Mouse (Mus musculus) urinary bladder, postnatal 36 days (tissue): ENCODE results near the gene Wscd2.
A peak's percentile ranks its signal among the peaks of the same experiment; 100 is the strongest.

Experiments used
- DNase-seq, 2 experiments: peaks; one replicate each; pipeline ENCODE4 v3.0.0; 2022; ENCODE audit warnings: low spot score in 2 of 2, mixed read lengths in 1 of 2

The Wscd2 gene

DNA sequence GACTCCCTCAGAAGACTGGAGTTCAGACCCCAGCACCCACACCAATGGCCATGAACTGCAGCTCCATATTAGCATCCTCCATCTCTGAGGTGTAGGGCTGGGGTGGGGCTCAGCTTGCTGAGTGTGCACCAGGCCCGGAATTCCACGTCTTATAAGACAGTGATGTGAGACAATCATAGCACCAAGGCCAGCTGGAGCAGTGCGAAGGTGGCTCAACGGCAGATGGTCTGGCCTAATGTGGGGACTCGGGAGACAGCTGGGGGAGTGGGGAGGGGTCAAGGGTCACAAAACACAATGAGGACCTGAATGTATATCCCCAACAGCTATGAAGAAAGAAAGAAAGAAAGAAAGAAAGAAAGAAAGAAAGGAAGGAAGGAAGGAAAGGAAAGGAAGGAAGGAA, 9.7 kb upstream of the Wscd2 start:
- no peak for DNase-seq

DNA sequence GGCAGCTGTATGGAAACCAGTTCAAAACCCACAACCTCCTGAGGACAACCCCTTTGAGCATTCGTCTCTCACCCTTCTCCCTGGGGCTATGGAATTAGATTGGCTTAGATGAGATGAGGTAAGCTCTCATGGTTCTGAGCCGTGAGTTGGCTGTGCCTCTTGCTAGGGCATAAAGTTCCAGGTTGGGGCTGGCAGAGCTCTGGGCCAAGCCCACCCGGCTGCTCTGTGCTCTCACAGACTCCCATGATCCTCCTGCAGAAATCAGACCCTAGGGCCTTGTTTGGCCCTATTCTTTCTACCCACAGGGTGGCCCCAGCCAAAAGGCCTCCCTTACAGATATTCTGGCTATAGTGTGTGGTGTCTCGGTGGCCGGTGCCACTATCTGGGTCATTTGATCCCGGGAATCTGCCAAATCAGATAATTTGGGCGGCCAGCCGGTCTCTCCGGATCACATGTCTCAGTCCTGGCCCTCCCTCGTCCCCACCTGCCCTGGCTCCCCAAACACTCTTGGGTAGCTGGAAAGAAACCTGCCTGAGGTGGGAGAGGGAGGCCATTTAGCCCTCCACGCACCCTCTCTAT, 4.5 kb upstream of the Wscd2 start:
- DNase-seq = no peak

DNA sequence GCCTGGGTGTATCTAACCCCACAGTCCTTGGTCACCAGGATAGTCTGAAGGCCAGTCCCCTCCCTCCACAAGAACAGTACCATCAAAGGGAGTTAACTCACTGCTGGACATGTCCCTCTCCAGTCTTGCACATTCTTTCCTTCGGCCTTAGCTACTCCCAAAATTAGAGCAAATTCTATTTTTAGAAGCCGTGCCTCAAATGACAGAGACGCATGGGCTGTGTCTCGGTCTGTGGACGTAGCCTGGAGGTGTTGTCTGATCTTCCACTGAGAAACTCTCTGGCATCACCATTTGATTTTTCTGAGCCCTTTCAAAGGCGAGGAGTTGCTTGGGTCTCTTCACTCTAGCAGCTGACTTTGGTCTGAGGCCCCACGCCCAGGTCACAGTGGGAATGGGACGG, 2.3 kb upstream of the Wscd2 start:
- no peak for DNase-seq

DNA sequence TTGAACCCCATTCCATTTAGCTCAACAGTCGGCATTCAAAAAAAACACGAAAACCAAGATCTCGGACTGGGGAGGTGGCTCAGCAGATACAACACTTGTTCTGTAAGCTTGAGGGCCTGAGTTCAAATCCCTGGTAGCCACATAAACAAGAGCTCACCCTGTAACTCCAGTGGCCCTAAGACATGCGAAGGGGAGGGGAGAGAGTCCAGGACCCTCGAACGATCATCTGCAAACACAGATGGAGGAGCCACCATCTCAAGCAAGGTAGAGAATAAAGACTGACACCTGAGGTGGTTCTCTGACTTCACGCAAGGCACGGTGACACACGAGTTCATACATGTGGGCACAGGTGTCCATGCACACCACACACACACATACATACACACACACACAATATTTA, 516 bp upstream of the Wscd2 start:
- DNase-seq = no peak

DNA sequence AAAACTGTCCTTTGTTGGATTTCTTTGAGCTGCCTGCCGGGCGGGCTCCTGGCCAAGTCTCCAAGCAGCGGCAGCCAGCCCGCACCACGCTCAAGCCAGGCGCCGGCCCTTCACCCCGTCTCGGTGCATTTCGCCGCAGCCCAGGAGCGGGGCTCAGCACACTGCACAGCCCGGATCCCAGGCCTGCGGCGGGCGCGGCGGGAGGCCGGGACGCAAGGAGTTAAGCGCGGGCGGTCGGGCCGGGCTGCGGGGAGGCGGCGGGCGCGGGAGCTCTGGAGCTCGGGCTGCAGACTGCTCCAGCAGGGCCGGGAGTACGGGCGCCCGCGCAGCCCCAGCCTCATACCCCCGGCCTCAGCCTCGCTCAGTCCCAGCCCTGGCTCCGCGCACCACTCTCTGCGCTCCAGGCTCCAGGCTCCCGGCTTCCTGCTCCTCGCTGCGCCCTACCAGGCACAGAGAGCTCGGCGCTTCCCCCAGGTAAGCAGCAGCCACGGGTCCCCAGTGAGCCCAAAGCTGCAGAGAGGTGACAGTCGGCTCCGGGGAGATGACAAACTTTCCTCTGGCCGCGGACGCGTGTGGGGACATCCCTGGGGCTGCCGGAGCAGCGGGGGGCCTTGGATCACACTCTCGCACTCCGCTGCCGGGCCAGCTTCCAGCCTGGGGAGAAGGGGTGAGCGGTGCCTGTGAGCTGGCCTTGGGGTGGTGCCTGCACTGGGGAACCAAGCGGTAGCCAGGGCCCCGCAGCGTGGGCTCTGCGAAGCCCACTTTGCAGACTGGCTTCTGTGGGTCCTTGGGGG, 531 bp downstream of the Wscd2 start:
- peak in 1 of 2 experiments; percentile 33 for DNase-seq

DNA sequence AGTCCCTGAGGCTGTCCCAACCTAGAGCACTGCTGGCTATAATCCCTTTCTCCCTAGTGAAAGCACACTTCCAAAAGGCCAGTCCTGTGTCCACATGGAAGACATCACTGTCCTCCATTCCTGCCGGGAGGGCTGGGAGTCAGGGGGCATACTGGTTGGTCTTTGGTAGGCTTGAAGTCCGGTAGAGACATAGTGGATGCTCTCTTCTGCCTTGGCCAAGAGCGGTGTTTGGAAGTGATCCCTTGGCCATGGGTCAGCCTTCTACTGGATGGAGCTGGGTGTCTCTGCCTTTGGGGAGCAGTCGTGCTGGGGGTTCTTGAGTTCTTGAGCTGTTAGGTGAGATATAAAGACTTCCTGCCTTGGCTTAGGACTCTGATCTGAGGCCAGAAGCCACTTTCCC, 1.4 kb downstream of the Wscd2 start:
- DNase-seq = no peak

DNA sequence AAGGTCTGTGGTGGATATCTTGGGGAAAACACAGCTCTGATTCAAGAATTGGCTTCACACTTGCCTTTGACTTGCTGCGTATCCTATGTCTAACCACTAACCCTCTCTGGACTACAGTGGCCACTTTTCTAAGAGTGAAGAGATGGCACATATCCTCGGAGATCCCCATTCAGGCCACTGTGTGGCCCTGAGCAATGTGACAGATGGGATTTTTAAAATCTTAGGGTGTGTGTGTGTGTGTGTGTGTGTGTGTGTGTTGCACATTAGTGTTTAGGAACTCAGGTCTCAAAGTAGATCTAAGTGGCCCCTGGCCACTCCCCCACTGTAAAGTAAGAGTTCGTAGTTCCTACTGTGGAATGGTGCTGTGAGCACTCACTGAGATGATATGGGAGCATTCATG, 1.9 kb downstream of the Wscd2 start:
- no peak for DNase-seq

DNA sequence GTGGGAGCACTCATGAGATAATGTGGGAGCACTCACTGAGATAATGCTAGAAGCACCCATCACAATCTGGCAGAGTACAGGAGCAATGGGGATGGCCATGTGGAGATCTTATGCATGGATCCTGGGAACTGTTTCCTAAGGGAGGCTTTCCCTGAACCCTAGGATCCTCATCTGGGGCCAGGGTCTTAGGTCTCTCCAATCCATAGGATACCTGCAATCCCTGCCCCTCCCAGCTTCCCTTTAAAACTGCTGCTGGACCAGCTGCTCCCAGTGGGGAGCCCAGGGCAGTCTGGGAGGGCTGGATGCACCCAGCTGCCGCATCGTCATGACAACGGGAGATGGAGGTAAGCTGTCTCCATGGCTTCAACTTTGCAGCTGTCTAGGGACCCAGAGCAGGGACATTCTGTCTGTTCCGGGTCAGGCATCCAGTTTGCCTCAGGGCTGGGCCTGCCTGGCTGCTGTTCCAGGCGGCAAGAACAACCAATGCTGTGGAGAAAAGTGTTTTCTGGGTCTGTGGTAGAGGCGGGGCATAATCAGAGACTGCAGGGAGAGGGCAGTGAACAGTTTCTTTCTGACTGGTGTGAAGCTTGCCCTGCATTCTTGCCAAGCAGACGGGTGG, 2.4 kb downstream of the Wscd2 start:
- no peak for DNase-seq

DNA sequence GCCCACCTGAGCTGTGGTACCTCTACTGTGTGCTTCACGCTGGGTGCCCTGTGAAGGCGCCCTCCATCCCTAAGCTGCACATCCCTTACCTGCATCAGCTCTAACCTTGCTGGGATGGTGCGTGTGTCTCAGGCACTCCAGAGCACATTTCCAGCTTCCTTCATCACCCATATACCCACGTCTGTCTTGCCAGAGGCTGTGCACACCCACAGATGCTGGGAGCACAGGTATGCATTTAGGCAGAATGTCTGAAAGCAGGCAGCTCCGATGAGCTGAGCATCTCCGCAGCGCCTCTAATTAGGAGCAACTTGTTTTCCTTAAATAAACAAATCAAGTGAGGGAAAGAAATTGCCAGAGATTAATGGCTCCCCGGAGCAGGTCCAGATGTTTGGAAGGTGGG, 3.9 kb downstream of the Wscd2 start:
- DNase-seq = no peak

DNA sequence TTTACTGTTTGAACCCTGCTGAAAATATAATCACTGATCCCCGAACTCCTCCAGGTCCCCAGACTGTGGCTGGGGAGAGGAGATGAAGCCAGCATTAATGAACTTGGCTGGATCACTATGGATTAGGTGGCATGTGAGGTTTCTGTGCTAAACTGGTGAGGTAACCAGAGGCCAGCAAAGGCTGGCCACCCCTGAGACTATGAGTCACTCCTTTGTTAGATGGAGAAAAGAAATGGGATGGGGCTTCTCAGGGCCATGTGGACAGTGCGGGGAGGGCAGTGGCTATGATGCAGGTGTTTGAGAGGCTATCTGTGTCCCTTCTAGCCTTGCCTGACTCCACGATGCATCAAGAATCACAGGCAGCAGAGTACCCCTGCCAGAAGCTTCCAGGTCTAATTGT, 6.8 kb downstream of the Wscd2 start:
- no peak for DNase-seq

DNA sequence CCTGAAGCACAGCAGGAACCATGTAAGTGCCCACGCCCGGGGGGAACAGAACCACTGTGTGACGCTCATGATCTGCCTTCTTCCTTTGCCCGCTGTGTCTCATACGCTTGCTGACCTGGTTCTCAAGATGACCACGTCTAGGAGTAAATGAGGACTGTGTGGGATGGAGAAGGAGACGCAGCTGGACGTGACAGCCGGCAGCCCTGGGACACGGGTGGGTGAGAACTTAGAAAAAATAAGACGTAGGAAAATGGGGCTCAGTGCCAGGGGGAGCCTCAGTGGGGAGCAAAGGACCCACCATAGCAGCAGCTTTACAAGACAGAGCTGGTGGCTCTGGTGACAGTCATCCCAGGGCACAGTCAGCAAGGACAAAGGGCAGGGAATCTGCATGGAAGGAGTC, 9.3 kb downstream of the Wscd2 start:
- no peak for DNase-seq

DNA sequence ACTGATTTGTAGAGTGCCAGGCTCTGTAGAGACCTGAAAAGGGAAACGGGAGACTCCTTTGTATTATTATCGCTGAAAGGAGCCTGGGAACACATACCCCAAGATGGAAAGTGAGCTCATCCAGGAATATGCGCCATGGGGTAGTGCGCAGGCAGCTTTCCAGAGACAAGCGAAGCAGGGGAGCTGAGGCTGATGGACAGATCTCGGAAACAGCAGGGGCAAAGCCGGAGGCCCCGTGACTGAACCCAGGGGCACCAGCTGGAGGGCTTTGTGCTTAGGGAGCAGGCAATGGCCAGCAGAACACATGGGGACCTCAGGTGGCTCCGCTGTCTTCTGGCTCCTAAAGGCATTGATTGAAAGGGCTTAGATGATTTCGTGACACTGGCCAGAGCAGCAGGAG, 13.1 kb downstream of the Wscd2 start:
- DNase-seq = no peak

DNA sequence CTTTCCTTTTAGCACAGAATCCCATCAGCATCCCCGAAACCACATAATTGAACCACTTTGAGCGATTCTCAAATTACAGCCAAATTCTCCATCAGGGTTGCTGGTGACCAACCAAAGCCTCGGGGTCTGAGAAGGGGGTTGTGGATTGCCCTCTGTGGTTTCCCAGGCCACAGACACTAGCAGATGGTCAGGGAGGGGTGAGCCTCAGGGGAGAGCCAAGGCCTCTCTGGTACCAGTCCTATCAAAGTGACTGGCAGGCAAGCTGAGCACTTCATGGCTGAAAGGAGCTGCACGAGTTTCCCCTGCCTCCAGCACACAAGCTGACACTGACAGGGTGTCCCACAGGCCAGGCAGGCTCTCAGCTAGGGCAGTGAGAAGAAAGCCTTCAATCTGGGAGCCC, 14.5 kb downstream of the Wscd2 start:
- DNase-seq = no peak

DNA sequence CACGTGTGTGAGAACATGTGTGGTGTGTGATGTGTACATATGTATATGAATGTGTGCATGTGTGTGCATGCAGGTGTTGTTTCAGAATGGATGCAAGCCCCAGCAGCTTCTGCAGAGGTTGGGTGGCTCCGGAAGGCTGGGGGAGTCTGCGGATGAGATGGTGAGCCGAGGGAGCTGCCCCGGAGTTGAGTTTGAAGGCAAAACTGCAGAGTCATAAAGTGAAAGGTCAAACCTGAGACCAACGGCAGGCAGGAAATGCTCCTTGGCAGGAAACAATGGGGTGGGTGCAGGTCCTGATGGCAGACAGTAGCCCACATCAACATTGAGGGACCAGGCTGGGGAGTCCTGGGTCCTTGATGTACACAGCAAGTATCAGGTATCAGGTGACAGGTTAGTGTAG, 15.9 kb downstream of the Wscd2 start:
- no peak for DNase-seq

DNA sequence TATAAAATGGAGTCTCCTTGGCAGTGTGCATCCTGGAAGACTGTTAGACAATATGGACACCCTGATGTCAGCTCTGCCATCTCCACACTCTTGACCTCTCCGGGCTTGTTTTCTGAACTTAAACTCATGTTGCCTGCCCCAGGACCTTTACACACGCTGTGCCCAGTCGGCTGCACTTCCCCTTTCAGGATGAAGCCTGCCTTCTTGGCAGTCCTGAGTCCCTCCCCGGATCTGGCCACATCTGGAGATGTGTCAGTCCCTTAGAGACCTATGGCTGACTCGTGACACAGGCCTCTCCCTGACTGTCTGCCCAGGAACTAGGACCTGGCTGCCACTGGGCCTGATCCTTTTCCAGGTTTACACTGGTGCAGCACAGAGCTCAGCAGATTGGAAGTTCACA, 16.6 kb downstream of the Wscd2 start:
- no peak for DNase-seq

DNA sequence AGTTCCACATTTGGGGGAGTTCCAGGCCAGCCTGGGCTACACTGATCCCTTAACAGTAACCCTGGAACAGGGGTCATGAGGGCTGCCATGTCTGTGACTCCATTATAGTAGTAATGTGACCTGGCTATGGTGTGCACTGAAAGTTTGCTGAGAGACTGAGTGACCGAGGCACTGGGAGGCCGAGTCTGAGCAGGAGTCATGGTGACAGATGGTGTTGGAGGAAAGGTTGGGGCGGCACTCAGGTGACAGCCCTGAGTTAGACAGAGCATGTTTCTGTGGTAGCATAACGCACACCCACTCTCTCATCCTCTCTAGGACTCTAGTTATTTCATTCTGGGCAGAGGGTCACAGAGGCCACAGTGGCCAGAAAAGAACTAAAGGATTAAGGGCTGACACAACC, 19.0 kb downstream of the Wscd2 start:
- no peak for DNase-seq

DNA sequence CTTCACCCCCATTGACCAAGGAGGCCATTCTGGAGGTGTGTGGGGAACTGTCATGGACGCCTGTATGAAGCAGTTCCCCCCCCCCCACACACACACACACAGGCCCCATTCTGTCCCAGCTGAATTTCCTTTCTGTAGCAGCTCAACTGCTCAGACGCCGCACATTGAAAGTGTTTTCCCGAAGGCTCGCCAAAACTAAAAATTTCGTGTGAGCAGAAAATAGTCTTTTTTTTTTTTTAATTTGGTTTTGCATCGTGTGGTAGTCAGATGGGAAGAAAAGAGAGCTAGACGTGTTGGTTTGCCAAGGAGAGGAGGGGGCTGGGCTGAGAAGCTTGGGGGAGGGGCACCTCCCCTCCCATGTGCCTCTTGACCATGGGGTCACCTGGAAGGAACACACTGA, 23.5 kb downstream of the Wscd2 start:
- no peak for DNase-seq

DNA sequence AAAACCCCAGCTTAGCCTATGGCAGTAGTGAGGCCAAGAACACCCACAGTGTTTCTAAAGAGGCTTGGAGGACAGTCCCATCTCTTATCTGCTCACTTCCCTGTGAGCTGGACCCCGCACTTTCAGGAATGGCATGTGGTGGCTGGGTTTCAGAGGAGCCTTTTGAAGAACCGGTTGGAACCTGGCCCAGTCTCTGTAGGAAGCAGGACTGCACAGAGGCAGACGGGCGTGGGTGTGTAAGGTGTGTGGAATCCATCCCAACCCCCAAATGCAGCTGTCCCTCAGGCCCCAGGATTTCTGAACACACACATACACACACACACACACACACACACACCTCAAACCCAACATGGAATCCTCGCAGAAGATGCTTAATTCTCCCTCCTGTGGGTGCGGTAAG, 23.9 kb downstream of the Wscd2 start:
- no peak for DNase-seq

DNA sequence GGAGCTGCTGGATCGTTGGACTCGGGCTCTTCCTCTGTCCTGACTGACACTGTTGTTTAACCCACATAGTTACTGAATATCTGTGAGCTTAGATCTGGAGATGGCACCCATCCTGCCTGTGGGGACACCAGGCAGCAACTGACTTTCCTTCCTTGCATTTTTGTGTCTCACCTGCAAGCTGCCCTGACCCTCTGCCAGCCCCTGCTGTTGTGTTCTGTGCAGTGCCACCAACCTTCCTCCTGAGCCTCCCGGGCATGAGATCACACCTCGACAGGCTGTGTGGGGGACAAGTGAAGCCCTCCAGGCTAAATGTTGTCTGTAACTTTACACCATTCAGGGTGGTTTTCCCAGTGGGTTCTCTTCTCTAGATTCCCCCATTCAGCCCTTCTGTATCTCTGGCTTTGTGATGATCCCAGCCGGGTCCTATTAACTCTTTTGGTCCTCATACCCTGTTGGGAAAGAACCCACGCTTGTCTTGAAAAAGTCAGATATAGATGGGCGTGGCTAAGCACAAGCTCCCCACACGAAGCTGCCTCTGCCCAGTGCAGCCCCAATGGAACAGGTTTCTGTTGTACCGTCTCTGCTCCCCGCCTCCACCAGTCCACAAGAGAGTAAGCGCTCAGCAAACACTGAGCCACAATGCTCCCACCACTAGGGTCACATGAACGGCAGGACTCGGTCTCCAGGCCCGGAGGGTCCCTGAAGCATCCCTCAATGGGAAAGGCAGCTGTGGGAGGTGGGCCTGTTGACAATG, 26.2 kb downstream of the Wscd2 start:
- no peak for DNase-seq

DNA sequence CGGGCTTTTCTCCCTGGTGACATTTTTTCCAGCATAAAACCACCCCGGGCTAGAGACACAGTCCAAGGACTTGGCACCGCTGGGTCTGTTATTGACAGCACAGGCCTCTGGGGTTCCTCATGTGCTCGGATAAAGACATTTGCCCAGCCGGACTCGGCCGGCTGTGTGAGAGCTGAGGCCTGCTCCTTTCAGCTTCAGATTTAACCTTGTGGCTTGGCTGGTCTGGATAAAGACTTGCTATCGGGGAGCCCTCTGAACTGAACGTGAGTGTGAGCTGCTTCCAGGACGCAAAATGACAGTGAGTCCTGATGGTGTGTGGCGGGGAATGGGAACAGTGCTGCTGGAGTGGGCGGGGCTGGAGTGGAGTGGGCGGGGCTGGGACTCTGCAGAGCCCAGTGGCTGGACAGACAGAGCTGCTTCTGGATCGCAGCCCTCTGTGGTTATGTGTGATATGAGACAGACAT, 26.8 kb downstream of the Wscd2 start:
- DNase-seq = no peak

DNA sequence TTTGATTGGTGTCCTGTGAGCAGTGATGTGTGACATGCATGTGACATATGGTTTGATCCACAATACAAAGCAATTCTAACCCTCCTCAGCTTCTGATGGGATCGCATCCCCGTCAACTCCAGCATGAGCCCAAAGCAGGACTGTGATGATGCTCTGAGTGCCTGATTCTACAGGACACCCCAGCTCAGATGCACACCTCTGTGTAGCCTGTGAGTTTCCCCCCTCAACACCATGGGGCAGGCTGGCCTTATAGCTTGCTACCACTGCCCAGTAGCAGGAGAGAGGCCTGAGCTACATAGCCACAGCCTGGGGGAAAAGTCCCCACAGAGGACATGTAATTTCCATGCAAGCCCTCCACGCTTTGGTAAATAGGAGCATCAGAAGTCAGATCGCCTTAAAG, 27.3 kb downstream of the Wscd2 start:
- no peak for DNase-seq

DNA sequence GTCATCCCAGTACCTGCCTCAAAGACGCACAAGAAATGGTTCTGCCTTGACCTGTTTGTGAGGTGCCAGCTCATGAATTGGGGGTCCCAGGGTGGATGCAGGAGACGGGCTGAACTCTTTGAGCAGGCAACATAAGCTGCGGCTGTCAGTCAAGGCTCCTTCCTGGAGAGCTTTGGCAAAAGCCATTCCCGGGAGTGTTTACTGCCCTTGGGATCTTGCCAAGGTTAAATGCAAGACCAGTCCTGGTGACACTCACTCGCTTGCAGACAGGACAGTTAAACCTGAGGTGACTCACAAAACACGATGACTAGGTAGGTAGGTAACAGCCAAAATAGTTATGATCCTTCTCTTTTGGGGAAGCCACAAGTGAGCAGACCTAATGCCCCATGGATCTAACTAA, 30.9 kb downstream of the Wscd2 start:
- DNase-seq = no peak

DNA sequence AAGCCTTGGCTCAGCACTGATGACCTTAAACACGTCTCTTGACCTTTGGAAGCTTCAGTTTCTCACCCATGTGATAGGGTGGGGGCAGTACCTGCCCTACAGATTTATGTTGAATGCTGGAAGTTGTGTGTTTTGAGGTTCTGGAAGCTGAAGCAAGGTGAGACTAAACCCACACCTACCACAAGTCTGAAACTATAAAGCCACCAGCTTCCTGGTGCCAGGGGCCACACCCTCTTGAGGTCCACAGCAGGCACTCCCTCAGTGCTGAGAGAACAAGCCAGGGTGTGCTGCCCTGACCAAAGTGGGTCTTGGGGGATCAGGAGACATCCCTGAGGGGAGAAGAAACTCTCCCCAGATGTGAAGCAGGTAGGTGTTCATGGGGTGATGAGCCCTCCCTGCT, 48.7 kb downstream of the Wscd2 start:
- no peak for DNase-seq
